Mouse (Mus musculus) B cell, adult (primary cell): ENCODE measurements around the gene Mycbp2. TPM values are rescaled to one million over a fixed set of nuclear protein-coding genes. Genes with fewer than 3 reads are reported as not detected.

Source experiments
- total RNA-seq: library from RNA; stranded (reverse); gene quantifications from 4 replicates; pipeline ENCODE4 v1.2.4, GENCODE M21; 2023; ENCODE audit not compliant: inconsistent age

Mycbp2 gene
- 120 to 130 TPM (median 124 TPM) in 4 replicates for total RNA-seq

DNA sequence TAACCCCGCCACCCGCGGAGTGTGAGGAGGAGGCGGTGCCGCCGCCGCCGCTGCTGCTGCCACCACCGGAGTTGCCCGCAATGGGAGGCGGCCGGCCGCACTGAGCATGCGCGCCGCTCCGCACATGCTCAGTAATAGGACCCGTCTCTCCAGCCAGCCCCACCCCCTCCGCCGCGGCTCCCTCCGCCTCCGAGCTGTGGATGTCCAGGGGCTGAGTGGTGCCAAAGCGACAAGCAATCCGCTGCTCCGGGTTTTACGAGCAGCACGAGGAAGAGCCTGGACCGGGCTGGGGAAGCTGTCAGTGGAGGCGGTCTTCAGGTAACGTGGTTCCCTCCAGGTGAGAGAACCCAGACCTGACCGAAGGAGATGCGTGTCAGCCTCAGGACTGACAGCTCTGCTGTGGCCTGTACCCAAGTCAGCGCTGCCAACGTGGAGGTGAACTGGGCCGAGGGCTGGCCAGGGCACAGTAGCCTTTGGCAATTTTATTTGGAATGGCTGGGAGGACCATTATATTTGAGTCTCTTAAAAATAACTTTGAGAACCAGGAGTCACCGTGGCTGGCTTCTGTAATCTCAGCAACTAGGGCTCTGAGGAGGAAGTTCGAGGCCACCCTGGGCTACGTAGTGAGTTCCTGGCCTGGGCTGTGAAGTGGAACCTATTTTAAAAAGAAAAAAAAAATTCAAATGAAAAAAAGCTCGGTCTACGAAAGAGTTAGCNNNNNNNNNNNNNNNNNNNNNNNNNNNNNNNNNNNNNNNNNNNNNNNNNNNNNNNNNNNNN is at the start of gene Mycbp2:
Mycbp2 (minus strand) TSS at position 86 of the 777 bp plus-strand sequence.

DNA sequence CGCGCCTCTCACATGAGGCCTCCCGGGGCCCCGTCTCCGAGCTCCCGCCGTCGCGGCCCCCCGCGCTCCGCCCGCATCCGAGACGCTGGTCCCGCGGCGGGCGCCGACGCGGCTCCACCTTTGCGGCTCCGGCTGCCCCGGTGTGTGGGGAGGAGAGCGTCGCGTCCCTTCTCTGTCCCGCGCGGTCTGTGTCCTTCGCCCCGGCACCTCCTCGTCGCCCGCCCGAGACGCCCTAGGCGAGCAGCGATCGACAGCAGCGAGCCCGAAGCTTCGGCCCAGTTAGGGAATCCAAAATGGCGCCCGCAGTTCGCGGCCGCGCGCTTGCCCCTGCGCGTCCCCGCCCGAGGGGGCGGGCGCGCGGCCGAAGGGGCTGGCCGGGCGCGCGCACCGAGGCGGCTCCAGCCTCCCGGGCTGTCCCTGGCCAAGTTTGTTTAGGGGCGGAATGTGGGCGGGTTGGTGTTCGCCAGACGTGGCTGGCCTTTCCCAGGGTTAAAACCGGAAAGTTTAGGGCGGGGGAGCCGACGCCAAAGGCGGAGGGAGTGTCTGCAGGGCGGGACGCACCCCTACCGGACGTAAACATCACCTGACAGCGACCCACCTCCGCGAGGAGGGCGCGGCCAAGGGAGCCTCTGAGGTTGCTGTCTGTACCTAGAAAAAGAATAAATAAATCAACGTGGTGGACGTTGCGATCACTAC is 247.2 kb downstream of the Mycbp2 start, which contains the start of gene Fbxl3:
Fbxl3 (minus strand) TSS at position 329 of the 696 bp plus-strand sequence.

DNA sequence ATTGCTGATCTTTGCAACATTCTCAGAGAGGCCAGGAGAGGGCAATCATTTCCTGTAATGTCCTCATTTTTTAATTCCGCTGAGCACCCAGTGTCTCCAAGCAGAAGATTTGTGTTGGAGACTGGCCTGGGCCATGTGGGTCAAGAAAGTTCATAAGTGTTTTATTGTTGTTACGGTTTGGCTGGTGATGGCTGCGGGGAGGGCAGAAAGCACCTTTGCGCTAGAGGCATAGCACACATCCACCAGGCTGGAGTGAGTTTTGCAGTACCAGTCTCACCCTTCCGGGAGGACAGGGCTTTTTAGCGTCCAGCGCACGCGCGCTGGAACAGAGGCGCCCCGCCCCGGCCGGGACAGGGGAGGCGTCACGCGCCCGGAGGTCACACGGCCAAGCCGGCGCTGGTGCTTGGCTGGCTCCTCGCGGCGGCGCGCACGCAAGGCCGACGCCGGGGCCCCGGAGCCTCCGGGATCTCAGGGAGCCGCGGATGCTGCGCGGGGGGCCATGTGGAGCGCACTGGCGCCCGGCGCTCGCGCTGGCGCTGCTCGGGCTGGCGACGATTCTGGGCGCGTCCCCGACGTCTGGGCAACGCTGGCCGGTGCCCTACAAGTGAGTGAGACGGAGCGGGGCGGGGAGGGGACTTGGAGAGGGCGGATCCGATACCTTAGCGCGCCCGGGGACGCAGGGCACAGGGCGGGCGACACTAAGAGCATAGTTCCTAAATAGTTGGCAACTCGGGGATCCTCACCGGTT is 276.6 kb downstream of the Mycbp2 start, which contains the start of gene Cln5:
Cln5 (plus strand) TSS at position 353 of the 748 bp plus-strand sequence.

Other genes starting within 250 kb of the Mycbp2 start
- gene Fbxl3, start 247.2 kb downstream of the Mycbp2 start, total RNA-seq, result 175 to 183 TPM (median 176 TPM) in 4 replicates
- not detected in 4 replicates for gene Scel, start 166.5 kb upstream of the Mycbp2 start, total RNA-seq